Mouse (Mus musculus) cerebellum, postnatal 14 days (tissue): ENCODE measurements at regions not wholly inside any gene's neighbourhood (a gene's known extent, or its start where the extent isn't known, plus 50 kb on each side); places are given as distances from the start of the nearest gene placed in this dataset.

Experiments used
- DNase-seq, 2 experiments: peaks; one replicate each; pipeline ENCODE4 v3.0.0; 2021; ENCODE audit warnings: mixed read lengths in 2 of 2

GRCm38 (mm10) chr16:84039946-84040345 lies 475.0 kb upstream of the A730009L09Rik start:
- DNase-seq, result peak; percentile 80 to 81

GRCm38 (mm10) chr16:84042010-84042449 lies 472.9 kb upstream of the A730009L09Rik start:
- DNase-seq, result peak; percentile 88 to 92

- DNase-seq, result no peak
These were observed 469.6 kb upstream of the A730009L09Rik start for GRCm38 (mm10) chr16:84045333-84045732.
